Mouse (Mus musculus) hindbrain, embryonic 11.5 days (tissue): ENCODE results near the gene Adm2. TPM values are rescaled to one million over a fixed set of nuclear protein-coding genes. Genes with fewer than 3 reads are reported as not detected.
A peak's percentile ranks its signal among the peaks of the same experiment; 100 is the strongest.

ENCODE experiments used
- ATAC-seq: fragments of 200-750 bp; cut with Nextera tagmentation; 2 replicates; pipeline ENCODE4 v1.8.0; 2017; ENCODE audit warnings: mild to moderate bottlenecking, moderate TSS enrichment, moderate library complexity; ENCODE audit not compliant: low FRiP score
- DNase-seq: peaks from one replicate; pipeline ENCODE4 v3.0.0-alpha.2; 2015; ENCODE audit warnings: low spot score
- H3K27ac ChIP-seq: fragments of 300-500 bp; sonication (generic); 2 replicates; pipeline ENCODE4 v1.5.1; 2014; ENCODE audit warnings: mild to moderate bottlenecking, low read depth, low read length
- H3K27me3 ChIP-seq: fragments of 300-500 bp; sonication (generic); 2 replicates; pipeline ENCODE4 v1.6.1; 2014; ENCODE audit warnings: mild to moderate bottlenecking, low read length, moderate library complexity, mixed read lengths; ENCODE audit not compliant: control insufficient read depth, insufficient read depth
- H3K36me3 ChIP-seq: fragments of 300-500 bp; sonication (generic); 2 replicates; pipeline ENCODE4 v1.6.1; 2014; ENCODE audit warnings: mild to moderate bottlenecking, low read length, moderate library complexity, mixed read lengths; ENCODE audit not compliant: control insufficient read depth, insufficient read depth
- H3K4me1 ChIP-seq: fragments of 300-500 bp; sonication (generic); replicated peaks from 2 replicates; pipeline ENCODE4 v1.6.1; 2014; ENCODE audit warnings: low read length, mixed read lengths; ENCODE audit not compliant: control insufficient read depth, insufficient read depth
- H3K4me2 ChIP-seq: fragments of 300-500 bp; sonication (generic); replicated peaks from 2 replicates; pipeline ENCODE4 v1.6.1; 2014; ENCODE audit warnings: mild to moderate bottlenecking, low read depth, low read length
- H3K4me3 ChIP-seq: fragments of 300-500 bp; sonication (generic); 2 replicates; pipeline ENCODE4 v1.5.1; 2014; ENCODE audit warnings: low read depth, low read length
- H3K9ac ChIP-seq: fragments of 300-500 bp; sonication (generic); 2 replicates; pipeline ENCODE4 v1.6.1; 2014; ENCODE audit warnings: low read depth, low read length
- H3K9me3 ChIP-seq: fragments of 300-500 bp; sonication (generic); 2 replicates; pipeline ENCODE4 v1.6.1; 2016; ENCODE audit warnings: low read length; ENCODE audit not compliant: control insufficient read depth
- whole genome bisulfite sequencing: fragments of 180-500 bp; shearing (Covaris S2); extraction: QIAGEN DNeasy Blood & Tissue Kit; methylation state at CpG from one replicate; pipeline ENCODE4 v1.1.7; 2014; 5-methylcytosine and 5-hydroxymethylcytosine counted together
- polyA plus RNA-seq: library from polyadenylated mRNA; unstranded; fragments of >200 nt; fragmentation: Nextera tagmentation; extraction: Ambion mirVana; gene quantifications from 2 replicates; pipeline ENCODE4 v1.2.1, GENCODE M21; 2014

The Adm2 gene
- polyA plus RNA-seq, 1 experiment from 2014 or later = 0.12 TPM

DNA sequence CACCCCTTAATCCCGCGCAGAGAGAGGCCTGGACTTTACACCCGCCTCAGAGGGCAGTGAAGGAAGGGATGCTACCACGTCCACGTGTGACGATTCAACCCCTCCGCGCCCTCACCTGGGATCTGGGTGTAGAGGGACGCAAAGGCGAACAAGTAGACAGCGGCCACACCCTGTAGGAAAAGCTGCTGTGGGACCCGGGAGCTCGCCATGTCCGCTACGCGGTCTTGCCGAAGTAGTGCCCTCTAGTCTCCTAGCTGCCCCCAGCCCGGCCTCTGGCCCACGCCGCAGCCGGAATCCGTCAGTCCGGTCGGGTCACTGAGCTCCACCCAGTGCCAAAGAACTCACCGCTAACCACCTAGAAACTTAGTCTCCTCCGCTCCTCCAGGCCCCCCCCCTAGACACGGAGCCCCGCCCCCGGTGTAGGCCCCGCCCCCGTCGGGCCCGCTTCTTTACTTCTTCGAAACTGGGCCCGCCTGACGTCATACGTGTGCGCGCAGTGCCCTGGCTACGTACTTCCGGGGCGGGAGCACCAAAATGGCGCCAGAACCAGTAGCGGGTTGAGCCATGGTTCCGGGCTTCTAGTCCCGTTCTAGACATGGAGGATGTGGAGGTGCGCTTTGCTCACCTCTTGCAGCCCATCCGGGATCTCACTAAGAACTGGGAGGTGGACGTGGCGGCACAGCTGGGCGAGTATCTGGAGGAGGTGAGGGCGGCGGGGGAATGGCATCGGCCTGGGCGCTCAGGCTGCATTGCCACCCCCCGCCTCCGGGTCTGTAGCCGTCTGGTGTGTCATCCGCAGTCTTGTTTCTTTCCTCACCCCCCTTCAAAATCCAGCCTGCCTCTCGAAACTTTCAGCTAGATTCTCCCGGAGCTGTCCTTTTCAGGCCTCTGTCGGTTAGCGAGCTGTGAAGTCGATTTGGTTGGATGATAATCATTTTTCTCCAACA lies 33.0 kb downstream of the Adm2 start, which contains the start of the genes Lmf2 and Ncaph2:
TSS of gene Lmf2 (minus strand) at position 419 of the 947 bp plus-strand sequence.
TSS of gene Ncaph2 (plus strand) at position 479 of the 947 bp plus-strand sequence.
- ATAC-seq (peak; percentile 92), DNase-seq (peak; percentile 99)
- Histone ChIP-seq H3K27ac (peak within 1 kb of the TSS; percentile 27; the same call in 1 of the 2 replicates), H3K4me1 (peaks cover 7% of the 10 kb centered on the region; the same call in 1 of the 2 replicates), H3K9ac (peak within 1 kb of the TSS; percentile 88), H3K27me3 (no peaks in the 10 kb centered on the region), H3K4me2 (peak within 1 kb of the TSS; percentile 68), H3K36me3 (peaks cover 18% of the 10 kb centered on the region), H3K4me3 (peak within 1 kb of the TSS; percentile 54), H3K9me3 (no peaks in the 10 kb centered on the region)
- 1% methylated on average over 64 of the region's 64 CpGs for WGBS

DNA sequence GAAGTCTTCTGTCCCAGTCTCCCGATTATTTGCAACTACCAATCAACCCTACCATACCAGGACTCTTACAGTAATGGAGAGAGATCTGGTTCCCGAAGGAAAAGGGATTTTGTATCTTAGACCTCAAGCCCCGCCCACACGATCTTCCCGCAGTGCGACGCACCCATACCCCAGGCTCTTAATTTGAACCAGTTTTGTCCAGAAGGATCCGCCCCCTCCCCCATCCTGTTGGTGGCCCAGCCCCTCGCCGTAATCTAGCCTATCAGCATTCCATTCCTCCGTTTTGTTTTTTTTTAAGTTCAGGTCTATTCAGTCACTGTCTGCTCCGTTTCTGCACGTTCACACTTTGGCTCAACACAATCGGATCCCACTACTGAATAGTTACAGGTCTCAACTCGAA lies 33.9 kb downstream of the Adm2 start:
- ATAC-seq (peak; percentile 67), DNase-seq (peak; percentile 91)
- H3K4me3 ChIP-seq = peak overlapping the region; percentile 54
- H3K4me2 ChIP-seq = peak overlapping the region; percentile 58
- peaks cover 7% of the 10 kb centered on the region; the same call in 1 of the 2 replicates for H3K4me1 ChIP-seq
- peak overlapping the region; percentile 88 for H3K9ac ChIP-seq
- WGBS = under 1% methylated on average over 15 of the region's 15 CpGs
- 0 out of 2 replicates have a peak overlapping the region, but pooled peaks have one; percentile 17 for H3K27ac ChIP-seq
- peaks cover 18% of the 10 kb centered on the region for H3K36me3 ChIP-seq
- no peaks in the 10 kb centered on the region for H3K27me3 ChIP-seq
- H3K9me3 ChIP-seq = no peaks in the 10 kb centered on the region

GRCm38 (mm10) chr15:89358784-89359183 lies 36.3 kb downstream of the Adm2 start:
- WGBS = 92% methylated on average over 3 of the region's 3 CpGs
- Histone ChIP-seq H3K4me1 (peaks cover 7% of the 10 kb centered on the region; the same call in 1 of the 2 replicates), H3K36me3 (0 out of 2 replicates have a peak, but pooled peaks cover 2% of the 10 kb centered on the region), H3K9me3 (no peaks in the 10 kb centered on the region), H3K27ac (no peak overlapping the region), H3K4me3 (no peak overlapping the region), H3K9ac (no peak overlapping the region), H3K27me3 (no peaks in the 10 kb centered on the region), H3K4me2 (no peak overlapping the region)
- ATAC-seq = no peak
- DNase-seq = no peak

DNA sequence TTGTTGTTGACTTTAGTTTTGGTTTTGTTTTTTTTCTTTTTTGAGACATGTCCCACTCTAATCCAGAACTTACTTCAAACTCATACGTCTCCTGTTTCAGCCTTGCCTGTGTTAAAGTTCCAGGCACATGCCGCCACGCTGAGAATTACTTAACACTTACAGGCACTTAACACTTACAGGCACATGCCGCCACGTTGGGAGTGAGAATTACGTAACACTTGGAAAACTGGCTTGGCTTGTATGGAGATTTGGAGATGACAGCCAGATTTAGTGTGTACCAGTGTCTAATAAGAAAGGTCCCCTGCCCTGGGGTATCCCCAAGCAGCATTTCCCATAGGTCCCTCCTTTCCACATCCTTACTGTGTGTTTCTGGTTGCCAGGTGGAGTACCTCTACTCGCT lies 40.5 kb downstream of the Adm2 start:
- Histone ChIP-seq H3K9me3 (no peaks in the 10 kb centered on the region), H3K27me3 (no peaks in the 10 kb centered on the region), H3K27ac (no peak overlapping the region), H3K4me3 (no peak overlapping the region), H3K4me1 (no peaks in the 10 kb centered on the region), H3K9ac (no peak overlapping the region), H3K4me2 (no peak overlapping the region), H3K36me3 (peaks cover 13% of the 10 kb centered on the region)
- DNase-seq (no peak), ATAC-seq (no peak)
- WGBS = 95% methylated on average over 7 of the region's 7 CpGs

DNA sequence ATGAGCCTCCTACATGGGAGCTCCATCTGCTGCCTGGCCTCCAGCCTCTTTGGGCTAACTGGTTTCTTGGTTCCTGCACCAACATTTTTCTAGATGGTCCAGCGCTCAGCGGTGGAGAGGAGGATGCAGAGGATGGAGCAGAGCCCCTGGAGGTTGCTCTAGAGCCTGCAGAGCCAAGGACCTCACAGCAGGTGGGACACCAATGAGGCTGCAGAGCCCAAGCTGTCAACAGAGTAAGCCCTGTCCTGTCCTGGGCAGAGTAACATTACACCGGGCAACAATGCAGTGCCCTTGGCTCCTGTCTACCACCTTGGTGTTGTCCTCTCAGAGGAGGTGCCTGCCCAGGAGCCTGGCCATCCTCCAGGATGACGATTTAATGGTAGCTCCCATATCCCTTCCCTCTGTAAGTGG lies 42.6 kb downstream of the Adm2 start:
- Histone ChIP-seq H3K27ac (no peak overlapping the region), H3K4me2 (no peak overlapping the region), H3K9me3 (no peaks in the 10 kb centered on the region), H3K4me3 (no peak overlapping the region), H3K27me3 (no peaks in the 10 kb centered on the region), H3K4me1 (no peaks in the 10 kb centered on the region), H3K9ac (no peak overlapping the region), H3K36me3 (peaks cover 20% of the 10 kb centered on the region)
- 92% methylated on average over 4 of the region's 4 CpGs for WGBS
- DNase-seq (no peak), ATAC-seq (no peak)

DNA sequence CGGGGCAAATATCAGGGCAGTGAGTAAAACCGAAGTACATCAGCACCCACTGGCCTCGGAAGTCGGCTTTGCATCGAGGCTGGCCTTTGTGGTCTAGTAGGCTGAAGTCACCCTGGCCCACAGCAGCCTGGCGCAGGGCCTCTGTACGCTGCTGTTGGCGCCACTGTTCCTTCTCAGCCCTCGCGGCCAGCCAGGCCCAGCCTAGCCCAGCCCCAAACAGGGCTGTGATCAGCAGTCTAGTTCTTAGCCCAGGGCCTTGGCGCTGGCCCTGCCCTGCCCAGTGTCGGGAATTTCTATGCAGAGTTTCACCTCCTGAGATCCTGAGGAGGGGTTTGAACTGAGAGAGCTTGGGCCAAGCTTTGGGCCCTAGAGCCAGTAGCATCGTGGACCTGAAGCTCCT lies 49.5 kb downstream of the Adm2 start:
- Histone ChIP-seq H3K4me3 (no peak overlapping the region), H3K4me1 (peaks cover 4% of the 10 kb centered on the region; the same call in 1 of the 2 replicates), H3K27ac (no peak overlapping the region), H3K4me2 (no peak overlapping the region), H3K9me3 (no peaks in the 10 kb centered on the region), H3K27me3 (peaks cover 6% of the 10 kb centered on the region), H3K36me3 (peaks cover 15% of the 10 kb centered on the region; the same call in 1 of the 2 replicates), H3K9ac (no peak overlapping the region)
- 94% methylated on average over 13 of the region's 13 CpGs for WGBS
- DNase-seq (no peak), ATAC-seq (no peak)

GRCm38 (mm10) chr15:89372536-89372935 lies 50.0 kb downstream of the Adm2 start:
- Histone ChIP-seq H3K27ac (no peak overlapping the region), H3K4me3 (peak overlapping the region; percentile 65; the same call in 1 of the 2 replicates), H3K9me3 (no peaks in the 10 kb centered on the region), H3K4me2 (no peak overlapping the region; the same call in 1 of the 2 replicates), H3K4me1 (peaks cover 4% of the 10 kb centered on the region; the same call in 1 of the 2 replicates), H3K36me3 (peaks cover 15% of the 10 kb centered on the region; the same call in 1 of the 2 replicates), H3K27me3 (peaks cover 10% of the 10 kb centered on the region), H3K9ac (peak overlapping the region; percentile 88; the same call in 1 of the 2 replicates)
- ATAC-seq (no peak), DNase-seq (no peak)
- 86% methylated on average over 7 of the region's 7 CpGs for WGBS

GRCm38 (mm10) chr15:89373027-89373761 lies 50.7 kb downstream of the Adm2 start:
- H3K9me3 ChIP-seq = no peaks in the 10 kb centered on the region
- DNase-seq (peak; percentile 85), ATAC-seq (peak; percentile 81)
- peaks cover 17% of the 10 kb centered on the region for H3K27me3 ChIP-seq
- 3% methylated on average over 35 of the region's 35 CpGs for WGBS
- H3K4me2 ChIP-seq = peak overlapping the region; percentile 88
- H3K4me1 ChIP-seq = peaks cover 4% of the 10 kb centered on the region; the same call in 1 of the 2 replicates
- H3K36me3 ChIP-seq = peaks cover 11% of the 10 kb centered on the region; the same call in 1 of the 2 replicates
- H3K9ac ChIP-seq = peak overlapping the region; percentile 88
- H3K4me3 ChIP-seq = peak overlapping the region; percentile 65
- H3K27ac ChIP-seq = peak overlapping the region; percentile 89
